Mouse (Mus musculus) lung, embryonic 14.5 days (tissue): ENCODE data around the gene Upp2. TPM values are rescaled to one million over a fixed set of nuclear protein-coding genes. Genes with fewer than 3 reads are reported as not detected.

ENCODE experiments used
- ATAC-seq: fragments of 200-750 bp; cut with Nextera tagmentation; 2 replicates; pipeline ENCODE4 v1.8.0; 2017; ENCODE audit warnings: mild to moderate bottlenecking, moderate TSS enrichment, moderate library complexity; ENCODE audit not compliant: insufficient read depth
- DNase-seq: peaks from one replicate; pipeline ENCODE4 v3.0.0-alpha.2; 2015
- H3K27ac ChIP-seq: fragments of 300-500 bp; sonication (generic); 2 replicates; pipeline ENCODE4 v1.5.1; 2014; ENCODE audit warnings: low read depth, mild to moderate bottlenecking, moderate library complexity
- H3K27me3 ChIP-seq: fragments of 300-500 bp; sonication (generic); 2 replicates; pipeline ENCODE4 v1.6.1; 2014; ENCODE audit warnings: low read length, control low read depth; ENCODE audit not compliant: insufficient read depth
- H3K36me3 ChIP-seq: fragments of 300-500 bp; sonication (generic); 2 replicates; pipeline ENCODE4 v1.6.1; 2014; ENCODE audit warnings: control low read depth; ENCODE audit not compliant: insufficient read depth
- H3K4me1 ChIP-seq: fragments of 300-500 bp; sonication (generic); 2 replicates; pipeline ENCODE4 v1.6.1; 2014; ENCODE audit warnings: antibody characterized with exemption, control low read depth; ENCODE audit not compliant: insufficient read depth
- H3K4me2 ChIP-seq: fragments of 300-500 bp; sonication (generic); 2 replicates; pipeline ENCODE4 v1.6.1; 2014; ENCODE audit warnings: mild to moderate bottlenecking
- H3K4me3 ChIP-seq: fragments of 300-500 bp; sonication (generic); 2 replicates; pipeline ENCODE4 v1.5.1; 2014; ENCODE audit warnings: low read depth, low read length
- H3K9ac ChIP-seq: fragments of 300-500 bp; sonication (generic); 2 replicates; pipeline ENCODE4 v1.6.1; 2014
- H3K9me3 ChIP-seq: fragments of 300-500 bp; sonication (generic); 2 replicates; pipeline ENCODE4 v1.6.1; 2016; ENCODE audit warnings: low read depth, low read length, control low read depth
- CTCF ChIP-seq: IDR thresholded peaks from 2 replicates; pipeline ENCODE4 v1.5.1; 2016; ENCODE audit warnings: antibody characterized with exemption, low read depth
- WGBS: fragments of 180-500 bp; shearing (Covaris S2); extraction: QIAGEN DNeasy Blood & Tissue Kit; methylation state at CpG from one replicate; pipeline ENCODE4 v1.1.7; 2014; 5-methylcytosine and 5-hydroxymethylcytosine counted together
- polyA plus RNA-seq: library from polyadenylated mRNA; unstranded; fragments of >200 nt; fragmentation: Nextera tagmentation; extraction: Ambion mirVana; gene quantifications from 2 replicates; pipeline ENCODE4 v1.2.1, GENCODE M21; 2014

The Upp2 gene
- polyA plus RNA-seq, 1 experiment from 2014 or later, result 8.6 TPM

DNA sequence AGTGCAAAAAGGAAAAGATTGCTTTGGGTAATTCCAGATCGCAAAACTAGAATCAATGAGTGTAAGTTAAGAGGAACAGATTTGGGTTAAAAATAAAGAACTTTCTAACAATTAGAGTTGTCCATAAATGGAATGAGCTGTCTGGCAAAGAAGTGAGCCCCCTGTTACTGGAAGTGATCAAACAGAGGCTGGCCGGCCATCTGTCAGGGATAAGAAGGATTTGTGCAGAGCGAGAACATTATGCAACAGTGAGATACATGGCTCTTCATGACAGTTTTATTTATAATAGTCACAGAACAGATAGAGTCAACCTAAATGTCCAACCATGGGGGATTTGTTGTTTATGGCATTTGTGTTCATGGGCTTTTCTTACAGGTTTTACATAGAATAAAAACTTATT is 46.6 kb downstream of the Upp2 start:
- TF ChIP-seq CTCF, result no peak

GRCm38 (mm10) chr2:58614851-58615250 is 47.8 kb downstream of the Upp2 start:
- H3K4me1 ChIP-seq, result no peaks in the 10 kb centered on the region
- H3K36me3 ChIP-seq, result no peaks in the 10 kb centered on the region
- H3K27me3 ChIP-seq, result no peaks in the 10 kb centered on the region
- WGBS, result 95% methylated on average over 8 of the region's 8 CpGs
- ATAC-seq (no peak), DNase-seq (no peak)
- no peak overlapping the region for H3K4me2 ChIP-seq
- H3K4me3 ChIP-seq, result no peak overlapping the region
- no peaks in the 10 kb centered on the region for H3K9me3 ChIP-seq
- H3K27ac ChIP-seq, result no peak overlapping the region
- H3K9ac ChIP-seq, result no peak overlapping the region
- TF ChIP-seq CTCF, result no peak

More for the DNA sequence above, 46.6 kb downstream of the Upp2 start:
- WGBS, result 64% methylated on average over 3 of the region's 3 CpGs
- no peaks in the 10 kb centered on the region for H3K4me1 ChIP-seq
- H3K9ac ChIP-seq, result no peak overlapping the region
- H3K9me3 ChIP-seq, result no peaks in the 10 kb centered on the region
- no peaks in the 10 kb centered on the region for H3K27me3 ChIP-seq
- H3K36me3 ChIP-seq, result no peaks in the 10 kb centered on the region
- ATAC-seq (no peak), DNase-seq (no peak)
- no peak overlapping the region for H3K27ac ChIP-seq
- H3K4me3 ChIP-seq, result no peak overlapping the region
- no peak overlapping the region for H3K4me2 ChIP-seq

GRCm38 (mm10) chr2:58615766-58616165 is 48.7 kb downstream of the Upp2 start:
- no peak for TF ChIP-seq CTCF
- 88% methylated on average over 5 of the region's 5 CpGs for WGBS
- Histone ChIP-seq H3K9me3 (no peaks in the 10 kb centered on the region), H3K27ac (no peak overlapping the region), H3K4me3 (no peak overlapping the region), H3K9ac (no peak overlapping the region), H3K27me3 (no peaks in the 10 kb centered on the region), H3K4me2 (no peak overlapping the region), H3K4me1 (no peaks in the 10 kb centered on the region), H3K36me3 (no peaks in the 10 kb centered on the region)
- ATAC-seq (no peak), DNase-seq (no peak)

- 76% methylated on average over 12 of the region's 12 CpGs for WGBS
- Histone ChIP-seq H3K4me1 (no peaks in the 10 kb centered on the region), H3K4me3 (no peak overlapping the region), H3K27ac (no peak overlapping the region), H3K27me3 (no peaks in the 10 kb centered on the region), H3K4me2 (no peak overlapping the region), H3K36me3 (no peaks in the 10 kb centered on the region), H3K9ac (no peak overlapping the region), H3K9me3 (no peaks in the 10 kb centered on the region)
- no peak for TF ChIP-seq CTCF
- ATAC-seq (no peak), DNase-seq (no peak)
These were observed 58.1 kb downstream of the Upp2 start for GRCm38 (mm10) chr2:58625186-58625585.

DNA sequence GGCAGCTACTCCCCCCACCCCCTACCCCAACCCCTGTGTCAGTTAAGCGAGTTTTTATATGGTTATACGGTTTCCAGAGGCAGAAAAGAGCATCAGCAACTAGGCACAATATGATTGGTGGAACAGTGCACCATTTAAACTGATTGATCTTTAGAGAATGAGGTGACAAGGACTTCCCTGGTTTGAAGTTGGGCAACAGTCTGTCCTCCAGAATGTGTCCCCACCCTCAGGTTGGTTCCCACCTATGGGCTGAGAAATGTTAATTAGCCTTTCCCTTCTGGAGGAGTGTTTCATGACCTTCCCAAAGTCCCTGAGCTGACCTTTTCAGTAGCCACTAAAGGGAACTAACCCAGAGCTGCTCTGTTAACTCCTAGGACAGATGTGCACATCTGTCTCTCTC is 58.6 kb downstream of the Upp2 start:
- WGBS, result 36% methylated on average over 2 of the region's 2 CpGs
- no peak overlapping the region for H3K4me2 ChIP-seq
- no peaks in the 10 kb centered on the region for H3K27me3 ChIP-seq
- H3K27ac ChIP-seq, result no peak overlapping the region
- ATAC-seq, result no peak
- no peaks in the 10 kb centered on the region for H3K9me3 ChIP-seq
- H3K36me3 ChIP-seq, result no peaks in the 10 kb centered on the region
- no peaks in the 10 kb centered on the region for H3K4me1 ChIP-seq
- H3K9ac ChIP-seq, result no peak overlapping the region
- TF ChIP-seq CTCF, result no peak
- no peak overlapping the region for H3K4me3 ChIP-seq
- DNase-seq, result no peak

- WGBS, result 35% methylated on average over 8 of the region's 8 CpGs
- no peak for ATAC-seq
- Histone ChIP-seq H3K4me2 (no peak overlapping the region), H3K27me3 (no peaks in the 10 kb centered on the region), H3K4me3 (no peak overlapping the region), H3K9ac (no peak overlapping the region), H3K4me1 (no peaks in the 10 kb centered on the region), H3K9me3 (no peaks in the 10 kb centered on the region), H3K36me3 (no peaks in the 10 kb centered on the region), H3K27ac (no peak overlapping the region)
- DNase-seq, result no peak
- no peak for TF ChIP-seq CTCF
These were observed 59.2 kb downstream of the Upp2 start for GRCm38 (mm10) chr2:58626136-58626769.

GRCm38 (mm10) chr2:58627981-58628380 is 60.9 kb downstream of the Upp2 start:
- Histone ChIP-seq H3K27ac (no peak overlapping the region), H3K4me3 (no peak overlapping the region), H3K27me3 (no peaks in the 10 kb centered on the region), H3K36me3 (no peaks in the 10 kb centered on the region), H3K9me3 (no peaks in the 10 kb centered on the region), H3K4me1 (no peaks in the 10 kb centered on the region), H3K9ac (no peak overlapping the region), H3K4me2 (no peak overlapping the region)
- 39% methylated on average over 2 of the region's 2 CpGs for whole genome bisulfite sequencing
- TF ChIP-seq CTCF, result no peak
- no peak for ATAC-seq
- DNase-seq, result no peak

DNA sequence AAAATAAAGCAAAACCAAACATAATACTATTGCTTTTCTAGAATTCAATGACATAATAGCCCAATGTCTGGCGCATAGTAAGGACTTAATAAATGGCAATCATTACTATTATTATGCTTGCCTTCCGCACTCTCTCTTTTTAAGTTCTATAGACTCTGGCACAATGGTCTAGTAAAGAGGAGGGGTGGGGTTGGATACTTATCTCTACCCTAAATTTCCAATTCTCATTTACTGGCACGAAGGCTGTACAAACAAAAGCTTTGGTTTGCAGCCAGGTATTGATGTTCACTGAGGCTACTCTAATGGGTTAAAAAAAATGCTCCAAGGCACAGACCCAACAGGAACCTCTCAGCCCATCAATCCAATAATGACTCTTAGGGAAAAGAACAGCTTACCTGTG is 61.9 kb downstream of the Upp2 start:
- Histone ChIP-seq H3K27ac (no peak overlapping the region), H3K36me3 (no peaks in the 10 kb centered on the region), H3K27me3 (no peaks in the 10 kb centered on the region), H3K9me3 (no peaks in the 10 kb centered on the region), H3K4me2 (no peak overlapping the region), H3K4me3 (no peak overlapping the region), H3K9ac (no peak overlapping the region), H3K4me1 (no peaks in the 10 kb centered on the region)
- TF ChIP-seq CTCF, result no peak
- ATAC-seq (no peak), DNase-seq (no peak)
- 69% methylated on average over 3 of the region's 3 CpGs for WGBS
